Mouse (Mus musculus) C2C12 (cell line): ENCODE results near the gene Serinc3.

Source experiments
- CEBPB ChIP-seq: IDR thresholded peaks from one replicate; pipeline ENCODE4 v1.6.1; 2011; ENCODE audit warnings: low read depth, mild to moderate bottlenecking, control low read depth, moderate library complexity
- CTCF ChIP-seq: IDR thresholded peaks from one replicate; pipeline ENCODE4 v1.5.1; 2011; ENCODE audit not compliant: control insufficient read depth, insufficient read depth, insufficient read length
- FOSL1 ChIP-seq: IDR thresholded peaks from one replicate; pipeline ENCODE4 v1.8.0; 2011; ENCODE audit warnings: mild to moderate bottlenecking, low read length; ENCODE audit not compliant: poor library complexity, insufficient read depth, severe bottlenecking
- MYOD1 ChIP-seq: IDR thresholded peaks from one replicate; pipeline ENCODE4 v1.6.1; 2011; ENCODE audit warnings: low read depth; ENCODE audit not compliant: control insufficient read depth, insufficient read length
- MYOG ChIP-seq: IDR thresholded peaks from one replicate; pipeline ENCODE4 v1.6.1; 2011; ENCODE audit not compliant: control insufficient read depth, insufficient read length; ENCODE audit errors: extremely low read depth
- USF1 ChIP-seq: IDR thresholded peaks from one replicate; pipeline ENCODE4 v1.6.1; 2011; ENCODE audit warnings: low read depth, mild to moderate bottlenecking, control low read depth, moderate library complexity

DNA sequence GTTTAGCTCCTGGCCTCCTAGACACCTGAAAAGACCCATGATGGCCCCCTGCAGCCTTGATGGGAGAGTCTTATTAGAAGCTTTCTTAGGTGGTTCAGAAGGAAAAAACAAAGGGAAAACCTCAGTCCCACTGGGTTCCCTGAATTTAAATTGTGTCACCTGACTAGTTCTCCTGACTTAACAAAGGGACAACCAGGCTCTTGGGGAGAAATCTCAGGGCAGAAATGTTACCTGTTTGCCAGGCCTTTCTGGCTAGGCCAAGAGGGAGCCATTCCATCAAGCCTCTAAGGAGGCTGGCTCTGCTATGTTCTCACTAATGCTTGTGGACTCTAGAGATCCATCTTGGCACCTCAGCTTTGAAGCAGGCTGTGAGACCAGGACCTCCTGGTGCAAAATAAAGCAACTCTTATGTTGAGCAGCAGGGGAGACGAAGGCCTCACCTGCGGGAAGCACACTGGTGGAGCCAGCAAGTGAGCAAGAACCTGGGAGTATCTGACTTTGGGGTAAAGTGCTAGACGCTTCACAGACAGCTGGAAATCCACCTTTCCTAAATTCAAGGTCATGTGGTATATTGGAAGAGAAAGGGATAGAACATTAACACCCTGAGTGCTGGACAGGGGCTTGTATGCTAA is 27.6 kb downstream of the Serinc3 start:
- TF ChIP-seq USF1 (no peak), CTCF (no peak), MYOD1 (no peak), CEBPB (no peak), MYOG (no peak), FOSL1 (no peak)
